Mouse (Mus musculus) splenic B cell, adult 2 months (primary cell): Measurements from ENCODE around the gene Aff3.
A peak's percentile ranks its signal among the peaks of the same experiment; 100 is the strongest.

Source experiments
- DNase-seq: peaks from one replicate; pipeline ENCODE4 v3.0.0-alpha.2; 2011; ENCODE audit warnings: low read depth, low spot score
- H3K27me3 ChIP-seq: 2 replicates; pipeline ENCODE4 v1.6.1; 2012; ENCODE audit warnings: mild to moderate bottlenecking, low read length, moderate library complexity, mixed read lengths; ENCODE audit not compliant: control insufficient read depth, poor library complexity, insufficient read depth, severe bottlenecking
- H3K36me3 ChIP-seq: 2 replicates; pipeline ENCODE4 v1.6.1; 2012; ENCODE audit warnings: mild to moderate bottlenecking, low read length, moderate library complexity, mixed read lengths; ENCODE audit not compliant: control insufficient read depth, poor library complexity, insufficient read depth, severe bottlenecking

Aff3 gene

GRCm38 (mm10) chr1:38666766-38667118 is 2.0 kb upstream of the Aff3 start:
- H3K27me3 ChIP-seq = no peaks in the 10 kb centered on the region

GRCm38 (mm10) chr1:38666111-38666765 is 1.5 kb upstream of the Aff3 start:
- no peak for DNase-seq
- Histone ChIP-seq H3K27me3 (no peaks in the 10 kb centered on the region), H3K36me3 (no peaks in the 10 kb centered on the region)

More at GRCm38 (mm10) chr1:38666766-38667118, 2.0 kb upstream of the Aff3 start:
- no peaks in the 10 kb centered on the region for H3K36me3 ChIP-seq
- no peak for DNase-seq

GRCm38 (mm10) chr1:38665611-38666010 is 856 bp upstream of the Aff3 start:
- no peaks in the 10 kb centered on the region for H3K27me3 ChIP-seq
- DNase-seq = peak; percentile 88
- H3K36me3 ChIP-seq = no peaks in the 10 kb centered on the region

- DNase-seq = peak; percentile 41
- H3K36me3 ChIP-seq = no peaks in the 10 kb centered on the region
- no peaks in the 10 kb centered on the region for H3K27me3 ChIP-seq
Observed at GRCm38 (mm10) chr1:38664261-38664660, 494 bp downstream of the Aff3 start.

- Histone ChIP-seq H3K36me3 (no peaks in the 10 kb centered on the region), H3K27me3 (no peaks in the 10 kb centered on the region)
- DNase-seq = peak; percentile 44
Observed at GRCm38 (mm10) chr1:38662616-38663193, 2.0 kb downstream of the Aff3 start.

GRCm38 (mm10) chr1:38658933-38659553 is 5.7 kb downstream of the Aff3 start:
- no peaks in the 10 kb centered on the region for H3K27me3 ChIP-seq
- DNase-seq = no peak
- H3K36me3 ChIP-seq = peaks cover 2% of the 10 kb centered on the region

- no peaks in the 10 kb centered on the region for H3K27me3 ChIP-seq
- peaks cover 2% of the 10 kb centered on the region for H3K36me3 ChIP-seq
- DNase-seq = no peak
Observed at GRCm38 (mm10) chr1:38658376-38658775, 6.4 kb downstream of the Aff3 start.

GRCm38 (mm10) chr1:38657606-38658005 is 7.1 kb downstream of the Aff3 start:
- peak; percentile 50 for DNase-seq
- H3K27me3 ChIP-seq = no peaks in the 10 kb centered on the region
- H3K36me3 ChIP-seq = peaks cover 2% of the 10 kb centered on the region

- DNase-seq = no peak
- H3K36me3 ChIP-seq = peaks cover 2% of the 10 kb centered on the region
- no peaks in the 10 kb centered on the region for H3K27me3 ChIP-seq
Observed at GRCm38 (mm10) chr1:38654981-38655540, 9.7 kb downstream of the Aff3 start.

GRCm38 (mm10) chr1:38650031-38650430 is 14.7 kb downstream of the Aff3 start:
- DNase-seq = no peak
- no peaks in the 10 kb centered on the region for H3K27me3 ChIP-seq

GRCm38 (mm10) chr1:38649174-38649573 is 15.6 kb downstream of the Aff3 start:
- DNase-seq = no peak
- Histone ChIP-seq H3K27me3 (no peaks in the 10 kb centered on the region), H3K36me3 (no peaks in the 10 kb centered on the region; the same call in 1 of the 2 replicates)

More at GRCm38 (mm10) chr1:38650031-38650430, 14.7 kb downstream of the Aff3 start:
- H3K36me3 ChIP-seq = peaks cover under 1% of the 10 kb centered on the region

- DNase-seq = no peak
- Histone ChIP-seq H3K36me3 (peaks cover 4% of the 10 kb centered on the region; the same call in 1 of the 2 replicates), H3K27me3 (no peaks in the 10 kb centered on the region)
Observed at GRCm38 (mm10) chr1:38642288-38642687, 22.5 kb downstream of the Aff3 start.

GRCm38 (mm10) chr1:38639669-38640068 is 25.1 kb downstream of the Aff3 start:
- DNase-seq = no peak
- H3K36me3 ChIP-seq = peaks cover 6% of the 10 kb centered on the region; the same call in 1 of the 2 replicates

GRCm38 (mm10) chr1:38635596-38635995 is 29.2 kb downstream of the Aff3 start:
- peaks cover 2% of the 10 kb centered on the region for H3K36me3 ChIP-seq
- H3K27me3 ChIP-seq = no peaks in the 10 kb centered on the region
- DNase-seq = no peak

More at GRCm38 (mm10) chr1:38639669-38640068, 25.1 kb downstream of the Aff3 start:
- no peaks in the 10 kb centered on the region for H3K27me3 ChIP-seq

- no peak for DNase-seq
- H3K27me3 ChIP-seq = no peaks in the 10 kb centered on the region
- peaks cover 2% of the 10 kb centered on the region for H3K36me3 ChIP-seq
Observed at GRCm38 (mm10) chr1:38634081-38634480, 30.7 kb downstream of the Aff3 start.
